Mouse (Mus musculus) cerebellum, postnatal 25 days (tissue): ENCODE data around the gene Specc1.

Experiments used
- DNase-seq, 2 experiments: peaks; one replicate each; pipeline ENCODE4 v3.0.0; 2021; ENCODE audit warnings: mixed read lengths in 2 of 2

Specc1 gene

GRCm38 (mm10) chr11:62184900-62185299 is 228.3 kb downstream of the Specc1 start:
- no peak for DNase-seq

- DNase-seq = no peak
Observed at GRCm38 (mm10) chr11:62187074-62187473, 230.5 kb downstream of the Specc1 start.

GRCm38 (mm10) chr11:62192050-62192449 is 235.5 kb downstream of the Specc1 start:
- DNase-seq = peak in 1 of 2 experiments; percentile 14

- no peak for DNase-seq
Observed at GRCm38 (mm10) chr11:62193116-62193515, 236.6 kb downstream of the Specc1 start.

- no peak for DNase-seq
Observed at GRCm38 (mm10) chr11:62194217-62194616, 237.7 kb downstream of the Specc1 start.

- DNase-seq = no peak
Observed at GRCm38 (mm10) chr11:62200901-62201512, 244.4 kb downstream of the Specc1 start.

- DNase-seq = no peak
Observed at GRCm38 (mm10) chr11:62202645-62203044, 246.1 kb downstream of the Specc1 start.

- no peak for DNase-seq
Observed at GRCm38 (mm10) chr11:62209111-62209510, 252.5 kb downstream of the Specc1 start.

GRCm38 (mm10) chr11:62209891-62210290 is 253.3 kb downstream of the Specc1 start:
- DNase-seq = no peak

GRCm38 (mm10) chr11:62213384-62213989 is 256.9 kb downstream of the Specc1 start:
- peak; percentile 40 to 50 for DNase-seq

- DNase-seq = no peak
Observed at GRCm38 (mm10) chr11:62215107-62215506, 258.5 kb downstream of the Specc1 start.

GRCm38 (mm10) chr11:62217751-62218150 is 261.2 kb downstream of the Specc1 start:
- DNase-seq = no peak

- DNase-seq = no peak
Observed at GRCm38 (mm10) chr11:62220756-62221510, 264.4 kb downstream of the Specc1 start.

GRCm38 (mm10) chr11:62223416-62223815 is 266.9 kb downstream of the Specc1 start:
- no peak for DNase-seq

GRCm38 (mm10) chr11:62223962-62224361 is 267.4 kb downstream of the Specc1 start:
- DNase-seq = peak; percentile 38 to 67

- DNase-seq = no peak
Observed at GRCm38 (mm10) chr11:62224797-62225196, 268.2 kb downstream of the Specc1 start.

- no peak for DNase-seq
Observed at GRCm38 (mm10) chr11:62240631-62241261, 284.2 kb downstream of the Specc1 start.

- no peak for DNase-seq
Observed at GRCm38 (mm10) chr11:62243871-62244270, 287.3 kb downstream of the Specc1 start.

- DNase-seq = no peak
Observed at GRCm38 (mm10) chr11:62244471-62244870, 287.9 kb downstream of the Specc1 start.

- no peak for DNase-seq
Observed at GRCm38 (mm10) chr11:62247759-62248400, 291.3 kb downstream of the Specc1 start.

GRCm38 (mm10) chr11:62248401-62249244 is 292.1 kb downstream of the Specc1 start, which contains the start of gene Adora2b:
Gene Adora2b, plus strand, starts transcription at chr11:62248984.
- DNase-seq = peak; percentile 41 to 59
